Mouse (Mus musculus) thymus, postnatal 25 days (tissue): ENCODE results near the gene Sec22c.
A peak's percentile ranks its signal among the peaks of the same experiment; 100 is the strongest.

Experiments
- DNase-seq: peaks from one replicate; pipeline ENCODE4 v3.0.0; 2022

The Sec22c gene

GRCm38 (mm10) chr9:121644855-121645254 is 60.4 kb downstream of the Sec22c start:
- no peak for DNase-seq

GRCm38 (mm10) chr9:121642401-121643181 is 62.7 kb downstream of the Sec22c start, which contains the start of gene Vipr1:
Gene Vipr1, plus strand, starts transcription at chr9:121642716.
- DNase-seq = peak; percentile 92

- DNase-seq = peak; percentile 78
Measured at GRCm38 (mm10) chr9:121642001-121642400, 63.3 kb downstream of the Sec22c start, which contains the start of gene Lyzl4. Gene Lyzl4, minus strand, starts transcription at chr9:121642096.

- no peak for DNase-seq
Measured at GRCm38 (mm10) chr9:121641235-121641915, 63.9 kb downstream of the Sec22c start.

- no peak for DNase-seq
Measured at GRCm38 (mm10) chr9:121639790-121640189, 65.5 kb downstream of the Sec22c start.

- no peak for DNase-seq
Measured at GRCm38 (mm10) chr9:121635835-121636576, 69.3 kb downstream of the Sec22c start.

GRCm38 (mm10) chr9:121633306-121633705 is 72.0 kb downstream of the Sec22c start:
- DNase-seq = no peak

- no peak for DNase-seq
Measured at GRCm38 (mm10) chr9:121632891-121633290, 72.4 kb downstream of the Sec22c start.

GRCm38 (mm10) chr9:121631946-121632345 is 73.3 kb downstream of the Sec22c start:
- DNase-seq = no peak

GRCm38 (mm10) chr9:121630627-121631026 is 74.7 kb downstream of the Sec22c start:
- no peak for DNase-seq
